Mouse (Mus musculus): ENCODE results near the gene Shisa6.
"Not testable (repeated sequence)": the region's sequence is repeated elsewhere in the genome, so short reads cannot be mapped to it uniquely, and the experiment has no call there.

The Shisa6 gene

GRCm38 (mm10) chr11:66442631-66443030 lies 83.1 kb downstream of the Shisa6 start:
- DNase-seq = no peak

- DNase-seq = no peak
These were observed 99.6 kb downstream of the Shisa6 start for GRCm38 (mm10) chr11:66426129-66426528.

GRCm38 (mm10) chr11:66418216-66418615 lies 107.5 kb downstream of the Shisa6 start:
- DNase-seq = no peak

- not testable (repeated sequence) for DNase-seq
These were observed 117.0 kb downstream of the Shisa6 start for GRCm38 (mm10) chr11:66408721-66409120.

- DNase-seq = no peak
These were observed 125.7 kb downstream of the Shisa6 start for GRCm38 (mm10) chr11:66400036-66400435.

DNA sequence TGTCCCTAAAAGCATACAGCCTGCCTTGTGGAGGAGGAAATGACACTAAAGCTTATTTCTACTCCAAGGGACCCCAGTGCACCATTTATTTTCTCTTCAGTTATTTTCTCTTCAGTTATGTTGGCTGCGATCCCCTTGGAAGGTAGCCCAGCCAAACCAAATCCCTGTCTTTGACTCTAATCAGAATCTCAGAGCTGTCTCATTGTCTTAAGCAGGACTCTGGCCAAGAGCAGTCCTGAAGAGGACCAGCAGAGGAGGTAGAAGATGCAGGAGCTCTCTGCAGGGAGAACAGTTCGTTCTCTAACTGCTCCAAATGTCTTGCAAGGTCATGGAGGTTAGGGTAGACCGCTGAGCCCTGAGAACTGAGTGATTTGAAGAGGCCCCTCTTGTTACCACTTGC lies 138.2 kb downstream of the Shisa6 start:
- no peak for DNase-seq

GRCm38 (mm10) chr11:66371796-66372195 lies 154.0 kb downstream of the Shisa6 start:
- no peak for DNase-seq

GRCm38 (mm10) chr11:66369764-66370163 lies 156.0 kb downstream of the Shisa6 start:
- DNase-seq = no peak

- DNase-seq = no peak
These were observed 158.7 kb downstream of the Shisa6 start for GRCm38 (mm10) chr11:66366809-66367685.

- DNase-seq = no peak
These were observed 166.0 kb downstream of the Shisa6 start for GRCm38 (mm10) chr11:66359811-66360210.

GRCm38 (mm10) chr11:66344822-66345221 lies 180.9 kb downstream of the Shisa6 start:
- DNase-seq = no peak

DNA sequence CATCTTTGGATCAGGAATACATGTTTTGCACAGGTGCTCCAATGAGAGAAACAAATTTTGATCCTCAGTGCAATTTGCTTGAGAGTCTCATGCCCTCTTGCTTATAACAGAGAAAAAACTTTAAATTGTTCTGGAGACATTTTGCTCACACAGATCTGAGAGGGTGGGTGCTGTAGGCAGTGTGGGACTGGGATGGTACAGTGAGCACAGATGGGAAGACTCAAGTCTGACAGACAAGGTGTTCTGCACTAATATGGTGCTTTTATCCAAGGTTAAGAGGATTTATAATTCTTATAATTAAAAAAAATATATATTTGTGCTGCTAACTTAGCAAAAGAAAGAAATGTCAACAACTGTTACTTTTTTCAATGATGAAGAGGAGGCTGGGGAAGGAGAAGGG lies 189.5 kb downstream of the Shisa6 start:
- DNase-seq = no peak

DNA sequence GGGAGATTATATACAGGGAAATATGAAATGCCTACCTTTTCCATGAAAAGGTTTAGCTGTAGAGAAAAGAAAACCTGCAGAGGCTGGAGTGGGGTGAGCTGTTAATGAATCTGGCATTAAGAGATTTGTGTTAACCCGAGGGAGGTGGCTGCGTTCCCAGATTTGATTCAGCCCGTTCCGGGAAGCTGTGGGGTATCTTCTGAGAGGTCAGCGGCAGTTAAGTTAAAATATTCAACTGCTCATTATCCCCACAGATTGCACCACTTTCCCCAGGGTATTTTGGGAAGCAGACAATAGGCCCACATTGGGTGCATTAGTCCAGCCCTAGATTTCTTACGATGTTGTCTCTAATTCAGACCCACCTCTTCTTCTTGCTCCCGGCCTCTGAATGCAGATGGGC lies 213.0 kb downstream of the Shisa6 start:
- peak; percentile 4 for DNase-seq

- no peak for DNase-seq
These were observed 221.4 kb downstream of the Shisa6 start for GRCm38 (mm10) chr11:66304396-66304795.

DNA sequence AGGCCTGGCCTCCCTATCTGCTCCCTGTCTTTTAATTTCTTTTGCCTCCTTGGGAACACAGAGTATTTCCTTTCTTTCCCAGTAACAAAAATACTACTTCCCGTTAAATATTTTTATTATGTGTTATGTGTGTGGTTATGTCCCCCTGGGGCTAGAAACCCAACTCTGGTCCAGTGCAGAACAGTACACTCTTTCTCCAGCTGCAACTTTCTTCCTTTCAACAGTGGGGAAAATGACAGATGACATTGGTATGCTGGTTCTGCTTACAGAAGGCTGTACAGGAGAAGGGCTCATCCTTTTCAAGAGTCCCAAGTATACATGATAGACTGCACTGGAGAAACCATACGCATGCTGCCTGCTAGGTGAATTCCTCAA lies 251.1 kb downstream of the Shisa6 start:
- no peak for DNase-seq

DNA sequence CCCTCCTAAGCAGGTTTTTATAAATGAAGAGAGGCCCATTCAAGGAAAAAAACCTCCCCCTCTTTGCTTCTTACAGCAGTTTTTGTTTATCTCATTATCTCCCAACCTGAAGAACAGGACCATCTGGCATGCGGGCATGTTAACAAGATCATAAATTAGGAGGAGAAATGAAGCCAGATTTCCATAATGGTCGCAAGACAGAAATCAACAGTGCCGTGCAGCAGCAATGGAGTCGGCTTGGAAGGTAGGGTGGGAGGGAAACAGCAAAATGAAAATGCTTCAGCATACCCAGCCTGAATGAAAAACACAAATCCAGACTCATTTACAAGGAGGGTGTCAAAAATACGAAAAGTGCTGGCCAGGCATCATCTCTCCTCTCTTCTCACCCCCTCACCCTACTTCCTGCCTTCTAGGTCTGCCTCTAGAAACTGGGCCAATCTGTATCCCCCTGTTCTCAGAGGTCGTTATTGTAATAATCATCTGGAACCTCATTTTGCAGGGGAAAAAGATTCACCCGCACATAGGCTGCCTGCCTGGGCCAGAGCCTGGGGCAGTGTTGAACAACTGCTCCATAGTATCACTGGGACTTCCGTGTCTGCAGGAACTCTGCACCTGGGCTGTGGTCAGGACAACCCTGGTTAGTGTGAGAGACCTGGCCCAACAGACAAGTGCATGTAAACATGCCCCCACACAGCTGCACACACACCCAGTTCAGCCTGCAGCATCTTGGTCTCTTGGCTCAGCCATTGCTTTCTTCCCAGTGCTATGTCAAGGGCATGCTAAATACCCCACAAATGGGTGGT lies 251.7 kb downstream of the Shisa6 start:
- DNase-seq = no peak

DNA sequence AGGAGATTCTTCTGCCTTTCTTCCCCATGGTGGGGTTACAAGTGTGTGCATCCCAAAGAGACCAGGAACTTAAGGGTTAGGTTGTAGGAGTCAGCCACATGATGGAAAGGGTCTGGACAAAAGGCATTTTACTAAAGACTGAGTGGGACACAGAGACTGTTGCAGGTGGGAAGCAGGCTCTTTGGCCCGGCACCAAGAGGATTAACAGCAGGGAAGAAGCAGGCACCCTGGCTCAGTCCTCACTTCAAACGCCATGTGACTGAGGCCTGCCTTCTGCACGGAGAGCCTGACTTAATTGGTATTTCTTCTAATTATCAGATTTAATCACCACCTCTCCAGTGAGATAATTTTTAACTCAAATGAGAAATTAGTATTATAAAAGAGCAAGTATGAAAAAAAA lies 258.7 kb downstream of the Shisa6 start:
- DNase-seq = no peak

GRCm38 (mm10) chr11:66265336-66265990 lies 260.3 kb downstream of the Shisa6 start:
- no peak for DNase-seq

GRCm38 (mm10) chr11:66260205-66260604 lies 265.6 kb downstream of the Shisa6 start:
- no peak for DNase-seq

DNA sequence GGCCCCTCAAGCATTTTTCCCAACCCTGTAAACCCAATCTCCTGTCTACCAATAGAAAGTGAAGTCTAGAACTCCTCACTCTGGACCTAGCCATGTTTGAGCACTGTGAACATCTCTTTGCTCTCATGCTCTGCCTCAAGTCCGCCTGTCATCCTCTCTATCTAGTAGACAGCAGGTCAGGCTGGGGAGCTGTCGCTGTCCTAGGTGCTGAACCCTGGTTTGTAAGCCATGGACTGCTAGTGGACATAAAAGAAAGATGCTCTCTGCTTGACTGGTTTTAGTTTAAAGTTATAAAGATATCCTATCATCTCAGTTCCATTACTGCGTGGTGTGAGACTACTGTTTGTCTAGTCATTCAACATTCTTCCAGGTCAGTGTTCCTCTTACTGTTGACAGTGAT lies 266.9 kb downstream of the Shisa6 start:
- DNase-seq = no peak

- no peak for DNase-seq
These were observed 278.6 kb downstream of the Shisa6 start for GRCm38 (mm10) chr11:66247115-66247514.

DNA sequence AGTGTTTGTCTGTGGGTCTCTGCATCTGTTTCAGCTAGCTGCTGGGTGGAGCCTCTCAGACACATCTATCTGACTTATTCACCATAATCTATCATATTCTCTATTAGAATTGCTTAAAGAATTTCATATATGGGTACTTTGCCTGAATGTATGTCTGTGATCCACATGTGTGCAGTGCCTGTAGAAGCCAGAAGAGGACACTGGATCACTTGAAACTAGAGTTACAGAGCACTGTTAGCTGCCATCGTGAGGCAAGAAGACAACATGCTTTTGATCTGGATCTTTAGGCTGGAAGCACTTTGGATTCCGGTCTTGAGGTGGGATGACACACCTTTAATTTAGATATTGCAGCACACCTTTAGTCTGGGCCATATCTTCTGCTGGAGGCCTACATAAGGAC lies 289.2 kb downstream of the Shisa6 start:
- DNase-seq = no peak

DNA sequence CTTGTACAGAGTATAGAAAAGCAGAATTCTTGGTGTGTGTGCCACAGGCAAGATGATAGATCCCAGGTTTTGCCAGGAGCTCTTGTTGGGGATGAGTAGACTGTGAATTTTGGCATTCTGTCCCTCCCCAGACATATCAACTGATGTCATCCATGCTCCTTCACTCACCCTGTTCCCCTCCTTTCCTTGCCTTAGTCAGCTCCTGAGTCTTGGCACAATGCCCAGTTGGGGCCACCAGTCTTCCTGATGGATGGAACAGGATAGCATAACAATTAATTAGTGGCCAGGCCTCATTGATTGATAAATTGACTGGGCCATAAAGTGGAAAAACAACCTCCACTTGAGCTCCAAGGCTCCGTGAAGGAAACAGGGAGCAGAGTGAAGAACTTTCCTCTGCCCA lies 292.9 kb downstream of the Shisa6 start:
- no peak for DNase-seq

GRCm38 (mm10) chr11:66222133-66222532 lies 303.6 kb downstream of the Shisa6 start:
- DNase-seq = no peak
